Mouse (Mus musculus) ES-E14 (cell line): ENCODE results near the gene Slc43a2. TPM values are rescaled to one million over a fixed set of nuclear protein-coding genes. Genes with fewer than 3 reads are reported as not detected.
"Not testable (repeated sequence)": the region's sequence is repeated elsewhere in the genome, so short reads cannot be mapped to it uniquely, and the experiment has no call there.

Source experiments
- DNase-seq: peaks from one replicate; pipeline ENCODE4 v3.0.0-alpha.2; 2013; ENCODE audit warnings: low read depth, low spot score
- H3K27ac ChIP-seq: 2 replicates; pipeline ENCODE4 v1.5.1; 2012; ENCODE audit warnings: low read depth, mild to moderate bottlenecking, low read length, moderate library complexity, mixed read lengths; ENCODE audit not compliant: poor library complexity, insufficient read depth, severe bottlenecking
- H3K36me3 ChIP-seq: 2 replicates; pipeline ENCODE4 v1.6.1; 2012; ENCODE audit warnings: mild to moderate bottlenecking, low read length, moderate library complexity, mixed read lengths; ENCODE audit not compliant: control insufficient read depth, poor library complexity, insufficient read depth, severe bottlenecking
- H3K4me1 ChIP-seq, 2 experiments: fragments of 150-350 bp in 1 of 2; sonication (generic) in 1 of 2; 2 replicates each; pipeline ENCODE4 v1.6.1; 2012; ENCODE audit warnings: low read length in 2 of 2, mild to moderate bottlenecking in 1 of 2, mixed read lengths in 1 of 2; ENCODE audit not compliant: control insufficient read depth in 2 of 2, insufficient read depth in 2 of 2, poor library complexity in 1 of 2
- H3K4me3 ChIP-seq, 2 experiments: fragments of 150-350 bp in 1 of 2; sonication (generic) in 1 of 2; 2 replicates each; pipeline ENCODE4 v1.5.1; 2012; ENCODE audit warnings: low read length in 2 of 2, low read depth in 1 of 2, mild to moderate bottlenecking in 1 of 2, mixed read lengths in 1 of 2; ENCODE audit not compliant: insufficient read depth in 1 of 2, poor library complexity in 1 of 2, severe bottlenecking in 1 of 2
- H3K9ac ChIP-seq: 2 replicates; pipeline ENCODE4 v1.6.1; 2012; ENCODE audit warnings: low read depth, mild to moderate bottlenecking, low read length, mixed read lengths; ENCODE audit not compliant: poor library complexity, insufficient read depth, severe bottlenecking
- H3K9me3 ChIP-seq: fragments of 150-350 bp; sonication (generic); 2 replicates; pipeline ENCODE4 v1.6.1; 2012; ENCODE audit warnings: low read depth, mild to moderate bottlenecking, low read length; ENCODE audit not compliant: control insufficient read depth, insufficient read depth
- CHD2 ChIP-seq: IDR thresholded peaks from 2 replicates; pipeline ENCODE4 v1.6.1; 2014; ENCODE audit warnings: mild to moderate bottlenecking, low read depth, low read length, inconsistent platforms
- HCFC1 ChIP-seq: IDR thresholded peaks from 2 replicates; pipeline ENCODE4 v1.6.1; 2012; ENCODE audit warnings: low read length, inconsistent platforms, borderline replicate concordance; ENCODE audit not compliant: insufficient read depth
- MAFK ChIP-seq: IDR thresholded peaks from 2 replicates; pipeline ENCODE4 v1.6.1; 2014; ENCODE audit warnings: mild to moderate bottlenecking, low read depth, low read length, inconsistent platforms; ENCODE audit not compliant: insufficient read depth
- ZC3H11A ChIP-seq: IDR thresholded peaks from 2 replicates; pipeline ENCODE4 v1.6.1; 2012; ENCODE audit warnings: low read depth, mild to moderate bottlenecking, inconsistent platforms, low read length, borderline replicate concordance
- ZNF384 ChIP-seq: IDR thresholded peaks from 2 replicates; pipeline ENCODE4 v1.6.1; 2012; ENCODE audit warnings: low read depth, low read length, inconsistent platforms
- in situ Hi-C, 2 experiments: fragments of 600-800 bp; cut with MboI; formaldehyde crosslinking; loops; one replicate each; pipeline ENCODE4 v1.15.1; 2025; ENCODE audit warnings: low sequenced_read_pairs in 2 of 2, inconsistent platforms in 1 of 2; ENCODE audit not compliant: unreplicated experiment in 2 of 2
- total RNA-seq: library from RNA; depleted of rRNA; stranded (reverse); fragments of 300-350 nt; gene quantifications from 2 replicates; pipeline ENCODE4 v1.2.3, GENCODE M21; 2012

Gene Slc43a2
- total RNA-seq, 1 experiment, result 24.8 TPM

GRCm38 (mm10) chr11:75598004-75598403 lies 66.5 kb downstream of the Slc43a2 start:
- Histone ChIP-seq H3K36me3 (peaks cover 20% of the 10 kb centered on the region; the same call in 1 of the 2 replicates), H3K4me3 (no peak overlapping the region), H3K9me3 (no peaks in the 10 kb centered on the region), H3K4me1 (no peaks in the 10 kb centered on the region; a peak in 1 of 4 replicates), H3K27ac (no peak overlapping the region), H3K9ac (no peak overlapping the region)
- in situ Hi-C loops, result no loop called here
- no peak for TF ChIP-seq HCFC1
- no peak for TF ChIP-seq MAFK
- TF ChIP-seq CHD2, result no peak
- TF ChIP-seq ZC3H11A, result no peak
- TF ChIP-seq ZNF384, result no peak
- DNase-seq, result no peak

DNA sequence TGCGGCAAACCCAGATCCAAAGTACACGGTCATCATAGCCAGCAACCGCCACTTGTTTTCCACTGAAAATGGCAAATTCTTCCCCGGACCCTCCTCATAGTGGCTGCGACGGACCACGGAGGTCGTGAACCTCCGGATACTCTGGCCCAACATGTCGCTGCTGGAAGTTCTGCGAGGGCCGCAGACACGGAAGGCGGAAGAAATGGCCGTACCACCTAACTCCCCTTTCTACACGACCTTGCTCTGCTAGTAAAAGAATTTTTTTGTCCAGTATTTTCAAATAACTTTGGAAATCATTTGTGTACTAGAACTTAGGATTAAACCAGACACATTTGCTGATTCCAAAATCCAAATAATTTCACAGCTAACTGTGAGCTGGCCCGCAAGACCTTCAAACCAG lies 68.3 kb downstream of the Slc43a2 start:
- in situ Hi-C loops, H3K9me3 ChIP-seq, H3K27ac ChIP-seq, H3K4me1 ChIP-seq, H3K9ac ChIP-seq, H3K4me3 ChIP-seq, DNase-seq: not testable (repeated sequence)
- peaks cover 20% of the 10 kb centered on the region; the same call in 1 of the 2 replicates for H3K36me3 ChIP-seq

DNA sequence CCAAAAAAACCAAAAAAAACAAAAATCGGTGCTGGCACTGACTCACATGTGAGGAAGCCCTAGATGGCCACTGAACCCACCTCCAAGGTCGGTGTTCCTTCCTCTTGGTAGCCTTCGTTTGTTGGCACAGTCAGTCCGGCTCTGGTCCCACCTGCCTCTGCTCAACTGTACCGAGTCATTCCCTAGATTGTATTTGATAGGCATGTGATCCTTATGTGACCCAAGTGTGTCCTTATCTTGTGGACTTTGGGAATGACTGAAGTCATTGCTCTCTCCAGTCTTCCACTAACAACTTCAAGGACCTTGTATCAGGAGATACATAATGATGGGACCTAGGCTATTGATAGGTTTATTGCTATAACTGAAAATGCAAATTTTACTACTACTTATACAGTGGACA lies 73.3 kb downstream of the Slc43a2 start:
- in situ Hi-C loops, result no loop called here
- peaks cover 9 to 12% of the 10 kb centered on the region in 2 experiments for H3K4me1 ChIP-seq
- H3K27ac ChIP-seq, result no peak overlapping the region
- H3K9ac ChIP-seq, result no peak overlapping the region
- H3K4me3 ChIP-seq, result no peak overlapping the region
- no peak for DNase-seq
- TF ChIP-seq CHD2 (no peak), ZC3H11A (no peak), MAFK (no peak), ZNF384 (no peak), HCFC1 (no peak)
- no peaks in the 10 kb centered on the region for H3K9me3 ChIP-seq
- peaks cover 13% of the 10 kb centered on the region; the same call in 1 of the 2 replicates for H3K36me3 ChIP-seq

DNA sequence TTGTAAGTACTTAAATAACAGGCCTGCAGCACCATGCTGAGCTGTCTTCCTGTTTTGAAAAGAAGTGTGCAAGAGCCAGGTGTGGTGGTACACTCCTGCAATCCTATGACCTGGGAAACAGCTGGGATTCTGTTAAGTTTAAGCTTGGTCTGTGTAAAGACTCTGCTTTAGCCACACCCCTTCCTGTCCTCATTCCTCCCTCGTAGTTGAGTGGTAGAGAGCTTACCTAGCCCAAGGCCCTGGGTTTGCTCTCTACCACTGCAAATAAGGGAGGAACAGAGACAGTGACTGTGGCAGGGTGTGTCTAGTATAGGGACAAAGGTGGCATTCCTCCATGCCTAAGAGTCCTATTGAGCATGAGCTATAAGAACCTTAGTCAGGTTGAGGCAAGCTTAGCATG lies 73.8 kb downstream of the Slc43a2 start:
- Histone ChIP-seq H3K9me3 (no peaks in the 10 kb centered on the region), H3K36me3 (peaks cover 13% of the 10 kb centered on the region; the same call in 1 of the 2 replicates), H3K4me3 (no peak overlapping the region), H3K9ac (no peak overlapping the region), H3K27ac (peak overlapping the region; percentile 66; the same call in 1 of the 2 replicates), H3K4me1 (peaks cover 9 to 14% of the 10 kb centered on the region in 2 experiments)
- DNase-seq, result no peak
- TF ChIP-seq MAFK (no peak), ZNF384 (no peak), CHD2 (no peak), ZC3H11A (no peak), HCFC1 (no peak)
- in situ Hi-C loops, result no loop called here

- in situ Hi-C loops, result no loop called here
- H3K9me3 ChIP-seq, result no peaks in the 10 kb centered on the region
- no peak for DNase-seq
- no peak for TF ChIP-seq CHD2
- TF ChIP-seq MAFK, result no peak
- TF ChIP-seq HCFC1, result no peak
- no peak for TF ChIP-seq ZC3H11A
- TF ChIP-seq ZNF384, result no peak
- peaks cover 9 to 14% of the 10 kb centered on the region in 2 experiments for H3K4me1 ChIP-seq
- H3K27ac ChIP-seq, result no peak overlapping the region
- peaks cover 3% of the 10 kb centered on the region for H3K36me3 ChIP-seq
- H3K9ac ChIP-seq, result no peak overlapping the region
- H3K4me3 ChIP-seq, result no peak overlapping the region
Measured at GRCm38 (mm10) chr11:75608776-75609175, 77.3 kb downstream of the Slc43a2 start.
